Mouse (Mus musculus) heart, embryonic 13.5 days (tissue): ENCODE measurements at regions not wholly inside any gene's neighbourhood (a gene's known extent, or its start where the extent isn't known, plus 50 kb on each side); places are given as distances from the start of the nearest gene placed in this dataset.

Source experiments
- ATAC-seq: fragments of 200-750 bp; cut with Nextera tagmentation; 2 replicates; pipeline ENCODE4 v1.8.0; 2017; ENCODE audit warnings: moderate TSS enrichment; ENCODE audit not compliant: insufficient number of reproducible peaks, low FRiP score, low TSS enrichment; ENCODE audit errors: extremely low read depth
- H3K27ac ChIP-seq: fragments of 300-500 bp; sonication (generic); replicated peaks from 2 replicates; pipeline ENCODE4 v1.5.1; 2015; ENCODE audit warnings: moderate library complexity, mild to moderate bottlenecking, inconsistent platforms
- H3K27me3 ChIP-seq: fragments of 300-500 bp; sonication (generic); replicated peaks from 2 replicates; pipeline ENCODE4 v1.6.1; 2015; ENCODE audit warnings: mild to moderate bottlenecking, inconsistent platforms
- H3K36me3 ChIP-seq: fragments of 300-500 bp; sonication (generic); 2 replicates; pipeline ENCODE4 v1.6.1; 2015; ENCODE audit warnings: mild to moderate bottlenecking, inconsistent platforms
- H3K4me1 ChIP-seq: fragments of 300-500 bp; sonication (generic); 2 replicates; pipeline ENCODE4 v1.6.1; 2015; ENCODE audit warnings: inconsistent platforms
- H3K4me2 ChIP-seq: fragments of 300-500 bp; sonication (generic); 2 replicates; pipeline ENCODE4 v1.6.1; 2015; ENCODE audit warnings: inconsistent platforms, mild to moderate bottlenecking, moderate library complexity
- H3K4me3 ChIP-seq: fragments of 300-500 bp; sonication (generic); 2 replicates; pipeline ENCODE4 v1.5.1; 2015; ENCODE audit warnings: moderate library complexity, mild to moderate bottlenecking, inconsistent platforms
- H3K9ac ChIP-seq: fragments of 300-500 bp; sonication (generic); 2 replicates; pipeline ENCODE4 v1.6.1; 2015; ENCODE audit warnings: inconsistent platforms, mild to moderate bottlenecking, moderate library complexity
- H3K9me3 ChIP-seq: fragments of 300-500 bp; sonication (generic); 2 replicates; pipeline ENCODE4 v1.6.1; 2016; ENCODE audit warnings: inconsistent platforms
- WGBS: fragments of 180-500 bp; shearing (Covaris S2); methylation state at CpG from one replicate; pipeline ENCODE4 v1.1.7; 2015; ENCODE audit warnings: mixed read lengths; 5-methylcytosine and 5-hydroxymethylcytosine counted together

GRCm38 (mm10) chr6:51172331-51172791 is 260.1 kb upstream of the Nfe2l3 start:
- WGBS, result 6% methylated on average over 12 of the region's 12 CpGs
- ATAC-seq, result no peak

GRCm38 (mm10) chr6:51172856-51173619 is 259.4 kb upstream of the Nfe2l3 start:
- no peaks in the 10 kb centered on the region for H3K9me3 ChIP-seq
- peak; percentile 82 for ATAC-seq
- peak overlapping the region; percentile 86 for H3K4me2 ChIP-seq
- H3K27ac ChIP-seq, result peak overlapping the region; percentile 85
- H3K36me3 ChIP-seq, result no peaks in the 10 kb centered on the region
- H3K9ac ChIP-seq, result peak overlapping the region; percentile 83
- peak overlapping the region; percentile 55 for H3K4me3 ChIP-seq
- H3K4me1 ChIP-seq, result peaks cover 53% of the 10 kb centered on the region
- H3K27me3 ChIP-seq, result peaks cover 33% of the 10 kb centered on the region
- WGBS, result under 1% methylated on average over 25 of the region's 25 CpGs

More at GRCm38 (mm10) chr6:51172331-51172791, 260.1 kb upstream of the Nfe2l3 start:
- Histone ChIP-seq H3K4me1 (peaks cover 52% of the 10 kb centered on the region), H3K36me3 (no peaks in the 10 kb centered on the region), H3K4me2 (peak overlapping the region; percentile 86), H3K9me3 (no peaks in the 10 kb centered on the region), H3K9ac (peak overlapping the region; percentile 83), H3K27ac (peak overlapping the region; percentile 85), H3K27me3 (peaks cover 32% of the 10 kb centered on the region), H3K4me3 (peak overlapping the region; percentile 55)

- Histone ChIP-seq H3K36me3 (no peaks in the 10 kb centered on the region), H3K27ac (peak overlapping the region; percentile 80), H3K4me3 (peak overlapping the region; percentile 55), H3K9me3 (no peaks in the 10 kb centered on the region), H3K4me1 (peaks cover 45% of the 10 kb centered on the region), H3K27me3 (peaks cover 33% of the 10 kb centered on the region), H3K4me2 (peak overlapping the region; percentile 86), H3K9ac (peak overlapping the region; percentile 74)
- 1% methylated on average over 28 of the region's 28 CpGs for WGBS
- ATAC-seq, result no peak
Observed at GRCm38 (mm10) chr6:51173620-51174442, 258.6 kb upstream of the Nfe2l3 start.

- Histone ChIP-seq H3K4me2 (peak overlapping the region; percentile 86), H3K4me3 (peak overlapping the region; percentile 55), H3K4me1 (peaks cover 38% of the 10 kb centered on the region), H3K27ac (0 out of 2 replicates have a peak overlapping the region, but pooled peaks have one; percentile 80), H3K36me3 (no peaks in the 10 kb centered on the region), H3K27me3 (peaks cover 36% of the 10 kb centered on the region), H3K9me3 (no peaks in the 10 kb centered on the region), H3K9ac (peak overlapping the region; percentile 74)
- ATAC-seq, result no peak
- 9% methylated on average over 18 of the region's 18 CpGs for WGBS
Observed at GRCm38 (mm10) chr6:51174443-51175021, 257.9 kb upstream of the Nfe2l3 start.

DNA sequence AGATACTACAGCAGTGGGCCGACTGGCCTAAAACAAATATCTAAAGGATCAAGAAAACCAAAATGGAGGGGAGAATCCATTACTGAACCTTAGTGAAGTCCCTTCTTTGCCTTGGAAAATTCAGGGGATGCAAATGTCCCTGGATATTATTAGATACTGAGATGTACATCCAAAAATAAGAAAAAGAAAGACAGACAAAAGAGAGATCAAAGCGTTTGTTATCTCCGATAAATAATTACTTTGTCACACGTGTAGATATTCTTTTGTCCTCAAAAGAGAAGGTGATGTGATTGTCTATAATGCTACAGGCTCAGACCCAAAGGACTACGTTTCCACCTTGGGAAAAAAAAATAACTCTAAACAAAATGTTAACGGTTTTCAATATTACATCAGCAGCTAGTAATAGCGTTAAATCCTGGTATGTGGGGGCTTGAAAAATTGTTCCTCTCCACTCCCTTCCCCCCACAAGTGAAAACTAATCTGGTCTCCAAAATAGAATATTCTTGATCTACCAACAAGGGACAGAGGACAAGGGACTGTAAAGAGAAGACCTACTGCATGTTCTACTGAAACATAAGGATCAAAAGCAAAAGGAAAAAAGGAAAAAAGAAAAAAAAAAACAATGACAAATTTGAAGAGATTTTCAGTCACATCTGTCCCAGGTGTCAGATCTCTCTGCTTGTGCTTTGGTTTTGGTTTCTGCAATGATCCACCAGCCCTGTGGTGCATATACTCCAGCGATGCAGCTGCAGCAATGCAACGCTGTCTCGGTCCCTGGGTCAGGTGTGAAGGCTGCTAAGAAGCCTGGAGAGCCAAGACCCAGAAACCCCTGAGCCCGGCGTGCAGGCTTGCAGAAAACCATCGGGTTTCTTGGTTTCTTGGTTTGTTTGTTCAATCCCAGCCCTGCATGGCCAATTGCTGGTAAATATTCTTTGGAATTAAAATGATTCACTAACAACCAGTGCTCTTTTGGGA is 256.6 kb upstream of the Nfe2l3 start:
- Histone ChIP-seq H3K9me3 (no peaks in the 10 kb centered on the region), H3K27ac (no peak overlapping the region), H3K27me3 (peaks cover 46% of the 10 kb centered on the region)

DNA sequence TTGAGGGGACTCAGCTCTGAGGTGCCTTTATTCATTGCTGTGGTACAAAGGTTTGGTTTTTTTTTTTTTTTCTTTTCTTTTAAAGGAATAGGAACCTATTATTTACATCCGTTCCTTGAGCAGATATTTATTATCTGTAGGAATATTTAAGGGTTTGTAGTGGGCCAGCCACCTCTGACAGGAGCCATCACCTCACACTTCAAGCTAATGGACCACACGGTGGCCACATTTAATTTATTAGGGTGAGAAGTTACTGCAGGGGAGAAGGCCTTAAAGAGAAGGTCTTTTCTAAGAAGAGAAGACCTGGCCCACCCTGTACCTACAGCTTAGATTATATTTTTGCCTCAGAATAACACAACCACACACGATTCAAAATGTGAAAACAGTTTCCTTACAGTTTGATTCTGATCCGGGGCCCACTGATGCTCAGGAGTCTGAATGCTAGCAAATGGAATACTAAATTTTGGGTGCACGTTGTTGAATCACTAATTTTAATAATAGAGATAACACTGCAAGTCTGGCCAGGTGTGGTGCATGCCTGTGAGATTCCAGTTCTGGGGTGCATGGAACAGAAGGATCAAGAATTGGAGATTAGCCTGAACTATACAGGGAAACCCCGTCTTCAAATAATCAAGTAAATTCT is 255.6 kb upstream of the Nfe2l3 start:
- ATAC-seq, result no peak
- Histone ChIP-seq H3K4me2 (no peak overlapping the region), H3K9me3 (no peaks in the 10 kb centered on the region), H3K9ac (no peak overlapping the region), H3K27ac (no peak overlapping the region), H3K4me3 (no peak overlapping the region), H3K27me3 (peaks cover 56% of the 10 kb centered on the region), H3K36me3 (no peaks in the 10 kb centered on the region), H3K4me1 (peaks cover 28% of the 10 kb centered on the region)
- 17% methylated on average over 6 of the region's 6 CpGs for WGBS

More for the DNA sequence above, 256.6 kb upstream of the Nfe2l3 start:
- Histone ChIP-seq H3K36me3 (no peaks in the 10 kb centered on the region), H3K4me2 (no peak overlapping the region), H3K4me1 (peaks cover 33% of the 10 kb centered on the region), H3K4me3 (no peak overlapping the region), H3K9ac (no peak overlapping the region)
- ATAC-seq, result no peak
- WGBS, result 31% methylated on average over 13 of the region's 13 CpGs

DNA sequence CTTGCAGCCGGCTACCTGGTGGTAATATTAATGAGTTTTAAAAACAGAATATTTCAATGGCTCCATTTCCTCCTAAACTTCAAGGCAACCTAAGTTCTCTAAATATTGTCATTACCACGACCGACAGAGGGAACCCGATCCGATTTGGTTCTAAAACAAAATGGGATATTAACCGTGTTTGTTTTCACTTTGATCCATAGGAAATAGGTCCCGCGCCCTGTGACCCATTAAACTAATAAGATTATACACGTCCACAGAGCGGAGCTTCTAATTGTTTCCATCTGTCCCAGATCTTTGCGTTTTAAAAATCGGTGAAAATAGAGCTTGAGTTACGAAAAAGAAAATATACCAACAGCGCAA is 254.8 kb upstream of the Nfe2l3 start:
- no peak overlapping the region for H3K27ac ChIP-seq
- H3K9ac ChIP-seq, result 0 out of 2 replicates have a peak overlapping the region, but pooled peaks have one; percentile 21
- peak overlapping the region; percentile 47 for H3K4me3 ChIP-seq
- ATAC-seq, result no peak
- H3K9me3 ChIP-seq, result no peaks in the 10 kb centered on the region
- no peaks in the 10 kb centered on the region for H3K36me3 ChIP-seq
- under 1% methylated on average over 14 of the region's 14 CpGs for WGBS
- peaks cover 63% of the 10 kb centered on the region for H3K27me3 ChIP-seq
- H3K4me1 ChIP-seq, result peaks cover 21% of the 10 kb centered on the region
- peak overlapping the region; percentile 69 for H3K4me2 ChIP-seq

GRCm38 (mm10) chr6:51178061-51178791 is 254.2 kb upstream of the Nfe2l3 start:
- under 1% methylated on average over 31 of the region's 34 CpGs for WGBS
- Histone ChIP-seq H3K4me1 (peaks cover 21% of the 10 kb centered on the region), H3K27ac (no peak overlapping the region), H3K27me3 (peaks cover 68% of the 10 kb centered on the region), H3K9me3 (no peaks in the 10 kb centered on the region), H3K9ac (no peak overlapping the region), H3K4me3 (peak overlapping the region; percentile 47), H3K36me3 (no peaks in the 10 kb centered on the region), H3K4me2 (peak overlapping the region; percentile 69)
- peak; percentile 99 for ATAC-seq

DNA sequence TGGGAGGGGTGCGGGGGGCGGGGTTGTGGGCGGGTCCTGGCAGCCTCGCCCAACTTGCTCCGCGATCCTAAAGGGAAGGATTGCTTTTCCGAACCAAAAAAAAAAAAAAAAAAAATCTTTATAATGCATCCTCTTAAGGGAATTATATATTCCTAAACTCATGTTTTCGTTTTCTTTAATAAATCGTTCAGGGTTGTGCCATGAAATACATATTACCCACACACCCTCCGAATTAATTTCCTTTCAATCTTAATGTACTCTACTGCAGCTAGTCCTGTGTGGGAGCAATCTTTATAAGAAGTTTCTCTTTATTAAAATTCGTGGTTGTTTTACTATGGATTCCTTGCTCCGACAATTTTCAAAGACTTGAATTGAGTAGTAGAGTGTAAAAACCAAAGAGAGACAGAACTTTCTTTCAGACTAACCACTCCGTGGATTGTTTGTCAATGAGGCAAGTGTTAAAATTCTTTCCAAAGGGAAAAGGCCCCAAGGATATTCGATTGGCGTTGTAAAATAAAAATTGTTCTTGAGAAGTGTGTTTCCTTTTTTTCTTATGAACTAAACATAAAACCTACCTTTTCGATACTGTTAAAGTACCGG is 253.6 kb upstream of the Nfe2l3 start:
- Histone ChIP-seq H3K9me3 (no peaks in the 10 kb centered on the region), H3K36me3 (no peaks in the 10 kb centered on the region), H3K27me3 (peaks cover 74% of the 10 kb centered on the region), H3K27ac (no peak overlapping the region), H3K4me3 (peak overlapping the region; percentile 18; the same call in 1 of the 2 replicates), H3K4me1 (peaks cover 14% of the 10 kb centered on the region), H3K9ac (no peak overlapping the region), H3K4me2 (peak overlapping the region; percentile 57)
- WGBS, result 2% methylated on average over 17 of the region's 17 CpGs
- no peak for ATAC-seq
